9 mouse cellular contexts compared by ENCODE assay signal in genomic region chr6:128808532-128808931, GRCm38 (mm10). TPM values are rescaled to one million over a fixed set of nuclear protein-coding genes. Genes with fewer than 3 reads are reported as not detected.
DNase-seq lines count a peak whose midpoint lies in the region; ATAC-seq and TF ChIP-seq lines count a peak whose summit lies in the region.
"Had no signal": no experiment of that assay in that cellular context is flagged by ENCODE, and none has a peak within 500 bp of the region (broad histone marks: within the 10 kb centered on the region; RNA-seq: fewer than 3 reads in every experiment).

No protein-coding gene starts in this region.

- peak; percentile 33 to 41 for DNase-seq in cerebellum, postnatal 10 days
- no peak for DNase-seq in cerebellum, adult 11 months
- DNase-seq in liver, embryonic 14.5 days (ENCODE audit: low read depth in 3 of 3, low spot score in 3 of 3): no peak
- DNase-seq in liver, embryonic 11.5 days (ENCODE audit: low spot score): no peak
- DNase-seq in kidney, adult 8-10 months: peak; percentile 35 to 57
- DNase-seq in retina, postnatal 1 day: peak; percentile 72
- DNase-seq in gastrocnemius, postnatal 25 days: no peak

- no peaks in the 10 kb centered on the region for H3K36me3 ChIP-seq in liver, embryonic 14.5 days (replicated peaks; ENCODE audit: control insufficient read depth, insufficient read depth, low read depth)
- no peaks in the 10 kb centered on the region for H3K36me3 ChIP-seq in liver, embryonic 11.5 days (ENCODE audit: control insufficient read depth, insufficient read depth, low read length)

- TF ChIP-seq CTCF in liver, embryonic 14.5 days (IDR thresholded peaks at IDR 0.05; ENCODE audit: low read depth): peak; percentile 52

- no peaks in the 10 kb centered on the region for H3K27me3 ChIP-seq in liver, embryonic 14.5 days (ENCODE audit: control insufficient read depth, insufficient read depth, low read length)
- H3K27me3 ChIP-seq in liver, embryonic 11.5 days (replicated peaks; ENCODE audit: control insufficient read depth, insufficient read depth, low read length): no peaks in the 10 kb centered on the region

- no peak overlapping the region for H3K9ac ChIP-seq in liver, embryonic 14.5 days (replicated peaks)
- no peak overlapping the region for H3K9ac ChIP-seq in liver, embryonic 11.5 days (ENCODE audit: low read depth, low read length)

- no peak overlapping the region for H3K27ac ChIP-seq in liver, embryonic 14.5 days
- H3K27ac ChIP-seq in liver, embryonic 11.5 days (ENCODE audit: low read depth, low read length): no peak overlapping the region

- H3K4me2 ChIP-seq in liver, embryonic 14.5 days (ENCODE audit: low read depth): no peak overlapping the region
- no peak overlapping the region for H3K4me2 ChIP-seq in liver, embryonic 11.5 days

- no peak overlapping the region for H3K4me3 ChIP-seq in liver, embryonic 14.5 days (ENCODE audit: insufficient read depth in 1 of 2, low read depth in 2 of 2, low read length in 2 of 2)
- no peak overlapping the region for H3K4me3 ChIP-seq in liver, embryonic 11.5 days (ENCODE audit: low read depth, low read length)
- H3K4me3 ChIP-seq: erythroblast, embryonic 14.5 days had no signal

- ATAC-seq in liver, embryonic 14.5 days (ENCODE audit: insufficient read depth): no peak
- no peak for ATAC-seq in liver, embryonic 11.5 days (replicated peaks; ENCODE audit: low FRiP score)
- ATAC-seq in cerebellum, adult (ENCODE audit: insufficient number of reproducible peaks, low FRiP score, low TSS enrichment): no peak

- no peak for TF ChIP-seq EP300 in liver, embryonic 14.5 days (IDR thresholded peaks at IDR 0.05; ENCODE audit: low read depth)

- peaks cover 0 to under 1% of the 10 kb centered on the region in 2 experiments; a peak in 2 of 4 replicates for H3K4me1 ChIP-seq in liver, embryonic 14.5 days (replicated peaks; ENCODE audit: control insufficient read depth in 2 of 2, insufficient read depth in 2 of 2, low read length in 1 of 2)
- no peaks in the 10 kb centered on the region for H3K4me1 ChIP-seq in liver, embryonic 11.5 days (replicated peaks; ENCODE audit: control insufficient read depth, insufficient read depth, low read length)

- WGBS in liver, embryonic 14.5 days (ENCODE audit: insufficient replicate concordance): 69% methylated on average over 5 of the region's 5 CpGs
- 83% methylated on average over 5 of the region's 5 CpGs for WGBS in liver, embryonic 11.5 days

- H3K9me3 ChIP-seq in liver, embryonic 14.5 days (ENCODE audit: control insufficient read depth, low read length): no peaks in the 10 kb centered on the region
- H3K9me3 ChIP-seq in liver, embryonic 11.5 days (ENCODE audit: control insufficient read depth, low read length): no peaks in the 10 kb centered on the region

RNA-seq across cellular contexts. Expression of gene Gm44511, which starts 17.6 kb away (rescaled TPM):
- not detected in 2 replicates for polyA plus RNA-seq in liver, embryonic 14.5 days (2012; rRNA removed)
- not detected in 2 replicates for polyA plus RNA-seq in liver, embryonic 14.5 days (2014; fragmentation: Nextera tagmentation; extraction: Ambion mirVana)
- polyA plus RNA-seq in liver, embryonic 11.5 days (2014; fragmentation: Nextera tagmentation; extraction: Ambion mirVana): not detected in 2 replicates
- total RNA-seq in gastrocnemius, postnatal 25 days (2021): not detected
- polyA plus RNA-seq: erythroblast, embryonic 14.5 days had no signal

RNA-seq across cellular contexts. Expression of gene Klrb1b, which starts 17.6 kb away (rescaled TPM):
- 0.08 and 0.18 TPM in 2 replicates for polyA plus RNA-seq in liver, embryonic 14.5 days (2012; rRNA removed)
- 0.13 TPM in 1 of 2 replicates, not detected in the other for polyA plus RNA-seq in liver, embryonic 14.5 days (2014; fragmentation: Nextera tagmentation; extraction: Ambion mirVana)
- polyA plus RNA-seq in liver, embryonic 11.5 days (2014; fragmentation: Nextera tagmentation; extraction: Ambion mirVana): not detected in 2 replicates
- not detected for total RNA-seq in gastrocnemius, postnatal 25 days (2021)

RNA-seq across cellular contexts. Expression of gene Klrb1c, which starts 19.5 kb away (rescaled TPM):
- polyA plus RNA-seq in liver, embryonic 14.5 days (2012; rRNA removed): 0.04 and 0.09 TPM in 2 replicates
- polyA plus RNA-seq in liver, embryonic 14.5 days (2014; fragmentation: Nextera tagmentation; extraction: Ambion mirVana): 0.09 and 0.25 TPM in 2 replicates
- not detected in 2 replicates for polyA plus RNA-seq in liver, embryonic 11.5 days (2014; fragmentation: Nextera tagmentation; extraction: Ambion mirVana)
- not detected for total RNA-seq in gastrocnemius, postnatal 25 days (2021)
- polyA plus RNA-seq: erythroblast, embryonic 14.5 days had no signal

Comparison
In these comparisons a context has a peak if more than half of its experiments do, and no peak if none do; other contexts are left out.
1. DNase-seq: peak in cerebellum, postnatal 10 days (2 of 2), kidney, adult 8-10 months (2 of 2) and retina, postnatal 1 day (single experiment); none in cerebellum, adult 11 months (single experiment), liver, embryonic 14.5 days (0 of 3), liver, embryonic 11.5 days (single experiment) and gastrocnemius, postnatal 25 days (single experiment).